Mouse (Mus musculus) embryonic fibroblast, embryonic 13.5 days (primary cell): Measurements from ENCODE around the gene Zbtb7a. TPM values are rescaled to one million over a fixed set of nuclear protein-coding genes. Genes with fewer than 3 reads are reported as not detected.
"Not testable (repeated sequence)": the region's sequence is repeated elsewhere in the genome, so short reads cannot be mapped to it uniquely, and the experiment has no call there.

Experiments used
- H3K27ac ChIP-seq: 2 replicates; pipeline ENCODE4 v1.5.1; 2012; ENCODE audit warnings: low read length, control low read depth, inconsistent platforms; ENCODE audit not compliant: insufficient read depth
- H3K4me1 ChIP-seq: 2 replicates; pipeline ENCODE4 v1.6.1; 2011; ENCODE audit warnings: low read length; ENCODE audit not compliant: control insufficient read depth, insufficient read depth
- H3K4me3 ChIP-seq: 2 replicates; pipeline ENCODE4 v1.5.1; 2011; ENCODE audit warnings: mild to moderate bottlenecking, control low read depth, low read length; ENCODE audit not compliant: insufficient read depth
- CTCF ChIP-seq: IDR thresholded peaks from 2 replicates; pipeline ENCODE4 v1.5.1; 2011; ENCODE audit warnings: mild to moderate bottlenecking, control low read depth, low read length, moderate library complexity, borderline replicate concordance; ENCODE audit not compliant: insufficient read depth
- POLR2A ChIP-seq: IDR thresholded peaks from 2 replicates; pipeline ENCODE4 v1.6.1; 2011; ENCODE audit warnings: low read depth, mild to moderate bottlenecking, control low read depth, low read length, moderate library complexity
- polyA plus RNA-seq: library from polyadenylated mRNA; stranded (reverse); fragments of >200 nt; gene quantifications from 2 replicates; pipeline ENCODE4 v1.2.4, GENCODE M21; 2011; ENCODE audit warnings: low read depth; ENCODE audit not compliant: missing spikeins, insufficient read length

Gene Zbtb7a
- polyA plus RNA-seq, 1 experiment: 16.9 TPM

GRCm38 (mm10) chr10:81177491-81177925 lies 42.5 kb downstream of the Zbtb7a start:
- TF ChIP-seq CTCF (no peak), POLR2A (no peak)

GRCm38 (mm10) chr10:81177958-81178712 lies 43.1 kb downstream of the Zbtb7a start:
- H3K4me3 ChIP-seq: peak overlapping the region; percentile 91
- H3K27ac ChIP-seq: 0 out of 2 replicates have a peak overlapping the region, but pooled peaks have one; percentile 74
- H3K4me1 ChIP-seq: peaks cover 11% of the 10 kb centered on the region
- TF ChIP-seq POLR2A (no peak), CTCF (no peak)

More at GRCm38 (mm10) chr10:81177491-81177925, 42.5 kb downstream of the Zbtb7a start:
- peak overlapping the region; percentile 74 for H3K27ac ChIP-seq
- H3K4me1 ChIP-seq: peaks cover 11% of the 10 kb centered on the region
- peak overlapping the region; percentile 91 for H3K4me3 ChIP-seq

GRCm38 (mm10) chr10:81178927-81179326 lies 43.9 kb downstream of the Zbtb7a start:
- TF ChIP-seq CTCF: no peak
- no peak for TF ChIP-seq POLR2A
- Histone ChIP-seq H3K4me3 (peak overlapping the region; percentile 91), H3K27ac (no peak overlapping the region), H3K4me1 (peaks cover 11% of the 10 kb centered on the region)

- H3K4me1 ChIP-seq: peaks cover 14% of the 10 kb centered on the region
- H3K4me3 ChIP-seq: no peak overlapping the region
These were observed 44.7 kb downstream of the Zbtb7a start for GRCm38 (mm10) chr10:81179451-81180342.

GRCm38 (mm10) chr10:81180946-81181345 lies 45.9 kb downstream of the Zbtb7a start:
- Histone ChIP-seq H3K4me3 (no peak overlapping the region), H3K4me1 (peaks cover 14% of the 10 kb centered on the region)
- no peak for TF ChIP-seq CTCF
- TF ChIP-seq POLR2A: no peak

More at GRCm38 (mm10) chr10:81179451-81180342, 44.7 kb downstream of the Zbtb7a start:
- TF ChIP-seq POLR2A (no peak), CTCF (peak; percentile 34; the same call in 1 of the 2 replicates)
- H3K27ac ChIP-seq: no peak overlapping the region

GRCm38 (mm10) chr10:81181860-81182259 lies 46.8 kb downstream of the Zbtb7a start:
- H3K27ac ChIP-seq, H3K4me3 ChIP-seq: not testable (repeated sequence)
- peaks cover 14% of the 10 kb centered on the region for H3K4me1 ChIP-seq

More at GRCm38 (mm10) chr10:81180946-81181345, 45.9 kb downstream of the Zbtb7a start:
- H3K27ac ChIP-seq: no peak overlapping the region

- peak; percentile 89 for TF ChIP-seq POLR2A
- TF ChIP-seq CTCF: no peak
- H3K27ac ChIP-seq: peak within 1 kb of the TSS; percentile 70
- peaks cover 14% of the 10 kb centered on the region for H3K4me1 ChIP-seq
- H3K4me3 ChIP-seq: peak within 1 kb of the TSS; percentile 44
These were observed 47.6 kb downstream of the Zbtb7a start, which contains the start of gene Dapk3 for GRCm38 (mm10) chr10:81182336-81183333. Gene Dapk3, plus strand, starts transcription at chr10:81183005.

- H3K4me1 ChIP-seq: peaks cover 11% of the 10 kb centered on the region
- TF ChIP-seq POLR2A (no peak), CTCF (no peak)
- H3K27ac ChIP-seq: peak within 1 kb of the TSS; percentile 70
- peak within 1 kb of the TSS; percentile 44 for H3K4me3 ChIP-seq
These were observed 48.8 kb downstream of the Zbtb7a start, which contains the start of gene 4930442H23Rik for GRCm38 (mm10) chr10:81183805-81184204. Gene 4930442H23Rik, minus strand, starts transcription at chr10:81183849.

GRCm38 (mm10) chr10:81184765-81185164 lies 49.7 kb downstream of the Zbtb7a start:
- H3K27ac ChIP-seq: peak overlapping the region; percentile 62; the same call in 1 of the 2 replicates
- H3K4me1 ChIP-seq: peaks cover 8% of the 10 kb centered on the region
- H3K4me3 ChIP-seq: no peak overlapping the region
- TF ChIP-seq POLR2A: no peak
- no peak for TF ChIP-seq CTCF
